Mouse (Mus musculus): Measurements from ENCODE around the gene Eml1. TPM values are rescaled to one million over a fixed set of nuclear protein-coding genes. Genes with fewer than 3 reads are reported as not detected.

Eml1 gene
- polyA plus RNA-seq, 1 experiment: 0.02 TPM

DNA sequence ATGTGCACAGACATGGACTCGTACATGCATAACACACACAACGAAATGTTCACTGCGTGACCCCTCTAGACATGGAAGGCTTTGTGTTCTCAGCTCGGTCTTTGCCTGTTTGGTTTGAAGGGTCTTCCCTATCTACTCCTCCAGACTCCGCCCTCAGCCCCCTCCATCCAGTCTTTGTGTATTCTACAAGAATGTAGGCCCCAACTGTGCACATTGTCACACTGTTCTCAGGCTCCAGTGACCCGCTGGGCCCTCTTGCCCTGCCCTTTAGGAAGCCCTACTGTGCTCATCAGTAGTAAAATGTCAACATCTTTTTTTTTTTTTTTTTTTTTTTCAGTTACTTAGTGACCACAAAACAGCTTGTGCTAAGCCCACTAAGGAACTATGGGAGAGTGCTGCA lies 61.0 kb downstream of the Eml1 start:
- Histone ChIP-seq H3K36me3 (ENCODE audit: control insufficient read depth) (no peaks in the 10 kb centered on the region), H3K9me3 (ENCODE audit: control insufficient read depth, low read length) (no peaks in the 10 kb centered on the region), H3K4me3 (replicated peaks) (no peak overlapping the region), H3K27me3 (ENCODE audit: control insufficient read depth) (no peaks in the 10 kb centered on the region), H3K4me1 (ENCODE audit: control insufficient read depth) (no peaks in the 10 kb centered on the region)
- TF ChIP-seq TAL1 (IDR thresholded peaks at IDR 0.05; ENCODE audit: low read length): no peak
- no peak for TF ChIP-seq GATA1 (IDR thresholded peaks at IDR 0.05; ENCODE audit: low read length)

DNA sequence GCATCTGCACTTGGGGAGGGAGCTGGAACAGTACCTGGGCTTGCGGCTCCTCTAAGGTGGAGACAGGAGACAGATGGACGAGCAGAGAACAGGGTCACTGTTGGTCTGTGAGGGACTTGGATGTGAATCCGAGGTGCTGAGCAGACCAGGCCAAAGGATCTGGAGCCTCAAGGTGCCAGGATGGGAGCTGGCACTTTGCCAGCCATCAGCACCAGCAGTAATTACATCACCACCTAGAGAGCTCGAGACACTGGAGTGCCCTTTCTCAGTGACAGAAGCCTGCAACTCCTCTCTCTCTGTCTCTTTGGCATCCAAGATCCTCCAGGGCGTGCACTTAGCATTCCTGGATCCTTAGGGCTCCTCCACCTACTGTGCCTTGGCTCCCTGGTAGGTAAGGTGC lies 61.8 kb downstream of the Eml1 start:
- Histone ChIP-seq H3K4me1 (ENCODE audit: control insufficient read depth) (no peaks in the 10 kb centered on the region), H3K36me3 (ENCODE audit: control insufficient read depth) (no peaks in the 10 kb centered on the region), H3K27me3 (ENCODE audit: control insufficient read depth) (no peaks in the 10 kb centered on the region), H3K9me3 (ENCODE audit: control insufficient read depth, low read length) (no peaks in the 10 kb centered on the region), H3K4me3 (replicated peaks) (no peak overlapping the region)
- TF ChIP-seq GATA1 (IDR thresholded peaks at IDR 0.05; ENCODE audit: low read length) (no peak), TAL1 (IDR thresholded peaks at IDR 0.05; ENCODE audit: low read length) (no peak)

DNA sequence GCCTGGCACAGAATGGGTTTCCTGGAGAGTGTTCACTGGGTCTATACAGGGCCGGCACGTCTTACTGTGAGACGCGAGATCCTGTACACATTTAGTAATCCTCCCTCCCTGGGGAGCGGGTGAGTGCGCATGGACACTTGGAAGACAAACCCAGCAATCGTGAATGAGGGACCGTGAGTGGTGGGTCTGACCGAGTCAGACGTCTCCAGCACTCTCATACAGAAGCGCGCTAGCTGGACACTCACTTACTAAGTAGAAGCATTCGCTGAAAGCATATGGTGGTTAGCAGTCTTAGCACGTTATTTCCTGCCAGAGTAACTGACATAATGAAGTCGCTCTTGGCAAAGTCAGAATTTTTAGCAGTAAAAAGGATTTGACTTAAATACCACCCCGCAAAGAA lies 62.3 kb downstream of the Eml1 start:
- H3K27me3 ChIP-seq (ENCODE audit: control insufficient read depth): no peaks in the 10 kb centered on the region
- no peaks in the 10 kb centered on the region for H3K4me1 ChIP-seq (ENCODE audit: control insufficient read depth)
- TF ChIP-seq GATA1 (IDR thresholded peaks at IDR 0.05; ENCODE audit: low read length): no peak
- TF ChIP-seq TAL1 (IDR thresholded peaks at IDR 0.05; ENCODE audit: low read length): no peak
- no peaks in the 10 kb centered on the region for H3K36me3 ChIP-seq (ENCODE audit: control insufficient read depth)
- H3K9me3 ChIP-seq (ENCODE audit: control insufficient read depth, low read length): no peaks in the 10 kb centered on the region
- no peak overlapping the region for H3K4me3 ChIP-seq (replicated peaks)

DNA sequence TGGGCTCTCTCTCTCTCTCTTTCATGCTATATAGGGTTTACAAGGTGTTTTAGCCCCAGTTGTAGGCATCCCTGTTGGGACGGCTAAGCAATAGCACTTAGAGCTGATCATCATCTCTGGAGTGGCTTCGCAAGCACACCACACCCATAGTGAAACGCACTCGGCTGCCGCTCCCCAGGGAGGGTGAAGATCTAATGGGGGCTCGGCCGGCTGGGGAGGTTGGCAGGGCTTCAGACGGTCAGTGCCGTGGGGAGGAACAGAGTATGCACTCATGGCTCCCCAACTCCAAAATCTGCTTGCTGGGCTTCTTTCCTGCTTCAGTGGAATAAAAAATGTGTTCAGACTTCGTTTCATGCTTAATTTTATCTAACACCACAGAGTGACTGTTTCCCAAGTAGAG lies 62.7 kb downstream of the Eml1 start:
- H3K9me3 ChIP-seq (ENCODE audit: control insufficient read depth, low read length): no peaks in the 10 kb centered on the region
- no peak overlapping the region for H3K4me3 ChIP-seq (replicated peaks)
- H3K27me3 ChIP-seq (ENCODE audit: control insufficient read depth): no peaks in the 10 kb centered on the region
- no peaks in the 10 kb centered on the region for H3K36me3 ChIP-seq (ENCODE audit: control insufficient read depth)
- TF ChIP-seq TAL1 (IDR thresholded peaks at IDR 0.05; ENCODE audit: low read length): no peak
- no peak for TF ChIP-seq GATA1 (IDR thresholded peaks at IDR 0.05; ENCODE audit: low read length)
- H3K4me1 ChIP-seq (ENCODE audit: control insufficient read depth): no peaks in the 10 kb centered on the region

DNA sequence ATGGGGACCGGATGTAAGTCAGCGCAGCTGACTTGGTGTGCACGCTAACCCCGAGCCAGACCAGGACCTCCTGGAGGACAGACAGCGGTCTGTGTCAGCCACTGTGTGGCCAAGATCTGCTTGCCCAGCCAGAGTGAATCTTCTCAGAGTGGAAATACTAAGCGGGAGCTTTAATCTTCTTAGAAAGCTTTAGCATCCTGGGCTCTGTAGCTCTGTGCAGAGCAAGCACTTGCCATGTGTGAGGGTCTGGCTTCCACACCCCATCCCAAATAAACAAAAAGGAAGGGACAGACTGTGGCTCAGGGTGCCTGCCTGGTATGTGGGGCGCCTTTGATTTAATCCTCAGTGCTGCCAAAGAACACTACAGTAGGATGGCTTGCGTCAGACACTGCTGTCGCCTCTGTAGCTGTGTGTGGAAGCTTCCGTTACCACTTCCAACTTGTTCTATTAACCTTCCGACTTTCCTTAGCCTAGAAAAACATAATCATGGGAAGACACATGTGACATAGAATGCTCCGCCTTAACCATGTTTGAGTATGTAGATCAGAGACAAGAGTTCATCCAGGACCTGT lies 64.8 kb downstream of the Eml1 start:
- TF ChIP-seq GATA1 (IDR thresholded peaks at IDR 0.05; ENCODE audit: low read length) (no peak), TAL1 (IDR thresholded peaks at IDR 0.05; ENCODE audit: low read length) (no peak)
- Histone ChIP-seq H3K4me3 (replicated peaks) (no peak overlapping the region), H3K27me3 (ENCODE audit: control insufficient read depth) (no peaks in the 10 kb centered on the region), H3K9me3 (ENCODE audit: control insufficient read depth, low read length) (no peaks in the 10 kb centered on the region), H3K36me3 (ENCODE audit: control insufficient read depth) (no peaks in the 10 kb centered on the region), H3K4me1 (ENCODE audit: control insufficient read depth) (no peaks in the 10 kb centered on the region)

DNA sequence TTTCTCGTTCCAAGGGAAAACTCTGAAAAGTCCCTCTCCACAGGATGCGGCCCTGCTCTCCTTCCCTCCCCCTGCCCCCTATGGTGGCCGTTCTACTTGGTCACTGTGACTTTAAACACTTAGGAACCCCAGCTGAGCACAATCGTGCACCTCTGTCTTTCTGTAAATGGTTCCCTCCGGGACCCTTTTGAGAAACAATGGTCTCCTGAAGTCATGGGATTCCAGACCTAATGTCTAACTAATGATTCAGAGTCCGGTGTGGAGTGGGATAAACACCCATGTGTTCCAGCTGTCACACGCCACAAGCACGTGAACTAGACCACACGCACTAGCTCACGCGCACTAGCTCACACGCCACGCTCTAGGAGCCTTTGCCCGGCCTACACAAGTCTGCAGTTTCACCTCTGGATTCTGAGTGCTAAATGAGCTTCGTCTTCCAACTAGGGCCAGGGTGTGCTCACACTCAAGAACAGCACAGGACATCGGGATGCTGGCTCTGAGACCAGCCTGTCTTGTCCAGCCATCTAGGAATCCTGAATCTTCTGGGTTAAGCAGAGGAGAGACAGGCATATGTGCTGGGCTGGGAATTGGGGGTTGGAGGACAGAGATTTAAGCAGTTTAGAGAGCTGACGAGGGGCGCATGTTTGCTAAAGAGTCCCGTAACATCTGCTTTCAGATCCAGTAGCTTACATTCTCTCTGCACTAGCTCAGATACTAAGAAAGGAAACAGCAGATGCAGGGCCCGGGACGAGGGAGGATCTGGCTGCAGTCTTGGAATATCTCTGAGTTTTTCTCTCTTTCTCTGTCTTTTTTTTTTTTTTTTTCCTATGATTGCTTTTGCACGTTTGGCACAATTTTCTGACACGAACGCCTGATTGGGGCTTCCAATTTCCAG lies 65.5 kb downstream of the Eml1 start:
- Histone ChIP-seq H3K9me3 (ENCODE audit: control insufficient read depth, low read length) (no peaks in the 10 kb centered on the region), H3K36me3 (ENCODE audit: control insufficient read depth) (no peaks in the 10 kb centered on the region), H3K27me3 (ENCODE audit: control insufficient read depth) (no peaks in the 10 kb centered on the region), H3K4me3 (replicated peaks) (no peak overlapping the region), H3K4me1 (ENCODE audit: control insufficient read depth) (no peaks in the 10 kb centered on the region)
- TF ChIP-seq TAL1 (IDR thresholded peaks at IDR 0.05; ENCODE audit: low read length) (no peak), GATA1 (IDR thresholded peaks at IDR 0.05; ENCODE audit: low read length) (no peak)

DNA sequence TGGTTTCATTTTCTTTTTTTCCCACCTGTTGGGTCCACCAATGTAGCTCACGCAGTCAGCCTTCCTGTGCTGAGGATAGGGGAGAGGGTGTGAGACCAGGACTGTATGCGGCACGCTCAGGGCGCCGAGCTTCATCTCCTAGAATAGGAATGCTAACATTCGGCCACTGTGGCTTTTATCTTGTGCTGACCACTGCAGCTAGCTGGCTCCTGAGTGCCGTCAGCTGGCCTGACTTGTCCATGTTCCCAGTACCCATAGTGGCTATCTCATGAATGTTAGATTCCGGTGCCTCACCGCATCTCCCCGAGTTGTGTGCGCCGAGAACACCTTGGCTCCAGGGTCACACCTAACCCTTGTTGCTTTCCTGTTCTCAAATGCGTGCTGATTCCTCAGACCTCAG lies 66.7 kb downstream of the Eml1 start:
- H3K9me3 ChIP-seq (ENCODE audit: control insufficient read depth, low read length): no peaks in the 10 kb centered on the region
- no peaks in the 10 kb centered on the region for H3K27me3 ChIP-seq (ENCODE audit: control insufficient read depth)
- TF ChIP-seq TAL1 (IDR thresholded peaks at IDR 0.05; ENCODE audit: low read length) (no peak), GATA1 (IDR thresholded peaks at IDR 0.05; ENCODE audit: low read length) (no peak)
- H3K36me3 ChIP-seq (ENCODE audit: control insufficient read depth): no peaks in the 10 kb centered on the region
- H3K4me1 ChIP-seq (ENCODE audit: control insufficient read depth): no peaks in the 10 kb centered on the region
- no peak overlapping the region for H3K4me3 ChIP-seq (replicated peaks)

DNA sequence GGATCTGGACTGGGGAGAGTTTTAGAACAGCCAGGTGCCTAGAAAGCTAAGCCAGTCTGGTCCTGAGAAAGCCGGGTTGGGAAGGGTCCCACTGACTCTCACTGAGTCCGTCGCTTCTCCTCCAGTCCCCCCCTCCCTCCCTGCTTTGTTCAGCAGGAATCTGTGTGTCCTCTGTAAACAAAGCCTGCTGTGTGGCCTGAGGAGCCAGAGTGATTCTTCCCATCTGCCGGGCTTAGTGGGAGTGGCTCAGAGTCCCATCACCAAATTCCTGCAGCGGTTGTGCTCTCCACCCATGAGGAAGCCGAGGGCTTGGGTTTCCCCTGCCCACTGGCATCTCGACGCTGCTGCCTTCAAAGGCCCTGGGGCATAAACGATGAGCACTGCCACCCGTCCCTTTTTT lies 72.5 kb downstream of the Eml1 start:
- TF ChIP-seq TAL1 (IDR thresholded peaks at IDR 0.05; ENCODE audit: low read length) (no peak), GATA1 (IDR thresholded peaks at IDR 0.05; ENCODE audit: low read length) (no peak)
- Histone ChIP-seq H3K4me3 (replicated peaks) (no peak overlapping the region), H3K4me1 (ENCODE audit: control insufficient read depth) (no peaks in the 10 kb centered on the region), H3K27me3 (ENCODE audit: control insufficient read depth) (no peaks in the 10 kb centered on the region), H3K36me3 (ENCODE audit: control insufficient read depth) (no peaks in the 10 kb centered on the region), H3K9me3 (ENCODE audit: control insufficient read depth, low read length) (no peaks in the 10 kb centered on the region)

DNA sequence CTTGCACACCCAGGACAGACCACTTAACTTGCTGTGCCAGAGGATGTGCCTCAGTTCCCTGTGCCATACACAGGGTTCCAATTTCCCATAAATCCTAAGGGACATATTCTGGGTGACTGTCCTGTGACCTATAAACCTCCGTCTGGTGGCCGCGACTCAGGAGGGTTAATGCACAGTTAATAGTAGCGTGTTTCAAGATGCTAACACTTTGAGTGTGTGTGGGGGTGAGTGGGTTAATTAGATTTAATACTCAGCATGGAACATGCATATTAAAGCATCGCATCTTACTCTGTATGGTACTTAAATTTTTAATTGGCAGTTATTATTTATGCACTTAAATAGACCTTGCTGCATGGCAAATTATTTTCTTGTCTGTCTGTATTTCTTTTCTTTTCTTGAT lies 73.0 kb downstream of the Eml1 start:
- Histone ChIP-seq H3K27me3 (ENCODE audit: control insufficient read depth) (no peaks in the 10 kb centered on the region), H3K4me1 (ENCODE audit: control insufficient read depth) (no peaks in the 10 kb centered on the region), H3K4me3 (replicated peaks) (no peak overlapping the region), H3K9me3 (ENCODE audit: control insufficient read depth, low read length) (no peaks in the 10 kb centered on the region), H3K36me3 (ENCODE audit: control insufficient read depth) (no peaks in the 10 kb centered on the region)
- TF ChIP-seq GATA1 (IDR thresholded peaks at IDR 0.05; ENCODE audit: low read length) (no peak), TAL1 (IDR thresholded peaks at IDR 0.05; ENCODE audit: low read length) (no peak)

Measured in erythroblast, embryonic 14.5 days (primary cell).